ENCODE assay signal across 9 mouse cellular contexts in genomic region chr11:85836523-85837290, GRCm38 (mm10). TPM values are rescaled to one million over a fixed set of nuclear protein-coding genes. Genes with fewer than 3 reads are reported as not detected.
DNase-seq lines count a peak whose midpoint lies in the region; ATAC-seq and TF ChIP-seq lines count a peak whose summit lies in the region.
"Had no signal": no experiment of that assay in that cellular context is flagged by ENCODE, and none has a peak within 500 bp of the region (broad histone marks: within the 10 kb centered on the region; RNA-seq: fewer than 3 reads in every experiment).

No protein-coding gene starts in this region.

- DNase-seq in adrenal gland, adult 2 months = peak; percentile 64
- DNase-seq in adrenal gland, adult 8-10 months = no peak
- peak; percentile 37 for DNase-seq in urinary bladder, postnatal 25 days (ENCODE audit: low spot score)
- no peak for DNase-seq in urinary bladder, postnatal 4 days (ENCODE audit: low spot score in 2 of 2)
- no peak for DNase-seq in limb, embryonic 14.5 days (ENCODE audit: low spot score)
- DNase-seq in spleen, postnatal 4 days (ENCODE audit: low spot score in 2 of 2) = no peak
- no peak for DNase-seq in right cerebral cortex, postnatal 4 days
- DNase-seq in layer of hippocampus, adult 11-12 months (ENCODE audit: low spot score) = no peak

- peak overlapping the region; percentile 85 for H3K9ac ChIP-seq in limb, embryonic 14.5 days (ENCODE audit: low read depth, low read length, severe bottlenecking)

- H3K27ac ChIP-seq in limb, embryonic 14.5 days (replicated peaks; ENCODE audit: low read depth, low read length) = peak overlapping the region; percentile 71

- peaks cover 25% of the 10 kb centered on the region; the same call in 1 of the 2 replicates for H3K4me1 ChIP-seq in limb, embryonic 14.5 days (ENCODE audit: control insufficient read depth, insufficient read depth, low read length)

- TF ChIP-seq POLR2A in limb, embryonic 14.5 days (IDR thresholded peaks at IDR 0.05; ENCODE audit: borderline replicate concordance, extremely low read depth, insufficient read depth, insufficient read length) = no peak

- H3K27me3 ChIP-seq in limb, embryonic 14.5 days (ENCODE audit: control insufficient read depth, insufficient read depth, low read length) = peaks cover 81% of the 10 kb centered on the region

- WGBS in limb, embryonic 14.5 days = 11% methylated on average over 32 of the region's 32 CpGs

- peak overlapping the region; percentile 50 for H3K4me3 ChIP-seq in limb, embryonic 14.5 days (replicated peaks; ENCODE audit: low read length)

- no peak for ATAC-seq in limb, embryonic 14.5 days (ENCODE audit: low FRiP score, low read depth)

- H3K36me3 ChIP-seq in limb, embryonic 14.5 days (ENCODE audit: control insufficient read depth, insufficient read depth, low read length) = peaks cover 30% of the 10 kb centered on the region

- H3K4me2 ChIP-seq in limb, embryonic 14.5 days (replicated peaks; ENCODE audit: low read depth, low read length, severe bottlenecking) = peak overlapping the region; percentile 89

- H3K9me3 ChIP-seq in limb, embryonic 14.5 days (ENCODE audit: control insufficient read depth, low read length) = no peaks in the 10 kb centered on the region

RNA-seq across cellular contexts. Expression of gene Tbx2, which starts 4.4 kb away (rescaled TPM):
- 10 to 100 TPM; 16.8 to 29.0 TPM for total RNA-seq in adrenal gland, adult 2 months (2021)
- 54.5 and 56.0 TPM in 2 replicates for polyA plus RNA-seq in adrenal gland, adult 2 months (2012; rRNA removed)
- total RNA-seq in adrenal gland, adult 8-10 months (2022) = 10 to 100 TPM; 23.4 to 30.5 (median 24.9) TPM
- 31.7 and 39.1 TPM in 2 replicates for polyA plus RNA-seq in limb, embryonic 14.5 days (2012; rRNA removed)
- polyA plus RNA-seq in limb, embryonic 14.5 days (2014; fragmentation: Nextera tagmentation; extraction: Ambion mirVana) = 6.5 and 9.3 TPM in 2 replicates

RNA-seq across cellular contexts. Expression of gene Gm11444, which starts 13.4 kb away (rescaled TPM):
- not detected for total RNA-seq in adrenal gland, adult 2 months (2021)
- polyA plus RNA-seq in adrenal gland, adult 2 months (2012; rRNA removed) = not detected in 2 replicates
- total RNA-seq in adrenal gland, adult 8-10 months (2022) = not detected
- not detected in 2 replicates for polyA plus RNA-seq in limb, embryonic 14.5 days (2012; rRNA removed)
- polyA plus RNA-seq in limb, embryonic 14.5 days (2014; fragmentation: Nextera tagmentation; extraction: Ambion mirVana) = not detected in 2 replicates
- polyA plus RNA-seq: brain, embryonic 14.5 days had no signal

RNA-seq across cellular contexts. Expression of gene Tbx4, which starts 49.5 kb away (rescaled TPM):
- under 1 TPM in 1 of 2 experiments, not detected in 1; 0.10 TPM for total RNA-seq in adrenal gland, adult 2 months (2021)
- polyA plus RNA-seq in adrenal gland, adult 2 months (2012; rRNA removed) = 0.10 and 0.27 TPM in 2 replicates
- total RNA-seq in adrenal gland, adult 8-10 months (2022) = under 1 TPM in 2 of 4 experiments, not detected in 2; 0.10 to 0.15 TPM
- polyA plus RNA-seq in limb, embryonic 14.5 days (2012; rRNA removed) = 37.5 and 52.7 TPM in 2 replicates
- polyA plus RNA-seq in limb, embryonic 14.5 days (2014; fragmentation: Nextera tagmentation; extraction: Ambion mirVana) = 15.5 and 20.0 TPM in 2 replicates

Comparison
In these comparisons a context has a peak if more than half of its experiments do, and no peak if none do; other contexts are left out.
1. DNase-seq: peak in adrenal gland, adult 2 months (single experiment) and urinary bladder, postnatal 25 days (single experiment); none in adrenal gland, adult 8-10 months (single experiment), urinary bladder, postnatal 4 days (0 of 2), limb, embryonic 14.5 days (single experiment), spleen, postnatal 4 days (0 of 2), right cerebral cortex, postnatal 4 days (single experiment) and layer of hippocampus, adult 11-12 months (single experiment).